Mouse (Mus musculus): ENCODE measurements around the gene Gprc6a. TPM values are rescaled to one million over a fixed set of nuclear protein-coding genes. Genes with fewer than 3 reads are reported as not detected.

Gprc6a gene
- polyA plus RNA-seq, 1 experiment from 2014 or later = 0.07 TPM

DNA sequence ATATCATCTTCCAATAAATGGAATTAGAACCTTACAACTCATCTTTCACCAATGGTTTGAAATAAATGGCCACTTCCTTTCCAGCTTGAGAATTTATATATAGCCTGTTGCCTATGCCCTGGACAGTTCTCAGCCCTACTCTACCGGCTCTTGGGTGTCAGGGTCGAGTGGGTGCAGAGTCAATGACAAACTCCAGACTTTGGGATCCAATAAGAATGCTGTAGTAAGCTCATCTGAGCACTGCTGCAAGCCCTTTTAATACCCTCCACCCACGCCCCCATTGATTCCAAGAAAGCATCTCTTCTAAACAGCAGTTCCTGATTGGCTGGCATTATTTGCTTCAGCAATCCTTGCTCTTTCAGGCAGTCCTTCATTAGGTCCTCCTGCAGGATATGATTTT, 17.8 kb downstream of the Gprc6a start:
- ATAC-seq = no peak
- 54% methylated on average over 3 of the region's 3 CpGs for WGBS

DNA sequence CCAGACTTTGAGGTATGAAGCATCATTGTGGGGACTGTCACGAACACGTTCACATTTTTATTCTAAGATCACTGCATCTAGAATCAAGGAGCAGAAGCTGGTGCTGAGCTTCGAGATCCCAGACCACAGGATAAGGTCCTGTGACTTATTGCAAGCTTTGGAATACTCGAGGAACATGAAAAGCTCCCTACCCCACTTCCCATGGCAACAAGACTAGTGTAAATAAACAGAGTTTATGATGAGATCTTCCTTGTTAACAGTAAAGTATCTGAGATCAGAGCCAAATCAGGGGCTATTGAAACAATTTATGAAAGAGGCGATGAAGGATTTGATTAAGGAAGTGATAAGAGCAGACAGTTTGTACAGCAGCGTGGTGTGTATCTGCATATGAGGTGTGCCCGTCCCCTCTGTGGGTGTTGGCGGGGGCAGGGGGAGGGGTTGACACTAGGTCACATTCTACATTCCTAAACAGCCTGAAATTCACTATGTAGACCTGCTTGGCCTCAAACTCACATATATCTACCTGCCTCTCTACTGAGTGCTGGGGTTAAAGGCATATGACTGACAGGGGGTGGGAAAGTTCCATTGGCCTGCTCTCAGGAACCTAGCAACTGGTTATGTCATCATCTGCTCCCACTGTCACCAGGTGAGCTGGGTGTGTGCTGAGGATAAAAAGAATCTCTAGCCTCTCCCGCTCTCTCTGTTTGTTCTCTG, 19.1 kb downstream of the Gprc6a start:
- Histone ChIP-seq H3K27me3 (replicated peaks; ENCODE audit: control insufficient read depth, insufficient read depth, low read length) (no peaks in the 10 kb centered on the region), H3K9me3 (ENCODE audit: control insufficient read depth) (no peaks in the 10 kb centered on the region), H3K27ac (ENCODE audit: low read depth, low read length) (no peak overlapping the region), H3K4me3 (ENCODE audit: low read depth, low read length) (no peak overlapping the region), H3K9ac (ENCODE audit: low read depth, low read length) (no peak overlapping the region), H3K4me1 (replicated peaks; ENCODE audit: control insufficient read depth, insufficient read depth, low read length) (no peaks in the 10 kb centered on the region), H3K4me2 (replicated peaks; ENCODE audit: low read depth) (0 out of 2 replicates have a peak overlapping the region, but pooled peaks have one; percentile 0), H3K36me3 (ENCODE audit: control insufficient read depth, insufficient read depth) (no peaks in the 10 kb centered on the region)
- TF ChIP-seq CTCF (IDR thresholded peaks at IDR 0.05; ENCODE audit: low read depth) = no peak
- peak; percentile 31; the same call in 1 of the 2 replicates for ATAC-seq
- 38% methylated on average over 9 of the region's 9 CpGs for WGBS

More for the DNA sequence above, 17.8 kb downstream of the Gprc6a start:
- Histone ChIP-seq H3K9me3 (ENCODE audit: control insufficient read depth) (no peaks in the 10 kb centered on the region), H3K4me3 (ENCODE audit: low read depth, low read length) (no peak overlapping the region), H3K4me2 (replicated peaks; ENCODE audit: low read depth) (no peak overlapping the region), H3K36me3 (ENCODE audit: control insufficient read depth, insufficient read depth) (no peaks in the 10 kb centered on the region), H3K9ac (ENCODE audit: low read depth, low read length) (no peak overlapping the region), H3K27ac (ENCODE audit: low read depth, low read length) (no peak overlapping the region), H3K27me3 (replicated peaks; ENCODE audit: control insufficient read depth, insufficient read depth, low read length) (no peaks in the 10 kb centered on the region), H3K4me1 (replicated peaks; ENCODE audit: control insufficient read depth, insufficient read depth, low read length) (no peaks in the 10 kb centered on the region)
- no peak for TF ChIP-seq CTCF (IDR thresholded peaks at IDR 0.05; ENCODE audit: low read depth)

DNA sequence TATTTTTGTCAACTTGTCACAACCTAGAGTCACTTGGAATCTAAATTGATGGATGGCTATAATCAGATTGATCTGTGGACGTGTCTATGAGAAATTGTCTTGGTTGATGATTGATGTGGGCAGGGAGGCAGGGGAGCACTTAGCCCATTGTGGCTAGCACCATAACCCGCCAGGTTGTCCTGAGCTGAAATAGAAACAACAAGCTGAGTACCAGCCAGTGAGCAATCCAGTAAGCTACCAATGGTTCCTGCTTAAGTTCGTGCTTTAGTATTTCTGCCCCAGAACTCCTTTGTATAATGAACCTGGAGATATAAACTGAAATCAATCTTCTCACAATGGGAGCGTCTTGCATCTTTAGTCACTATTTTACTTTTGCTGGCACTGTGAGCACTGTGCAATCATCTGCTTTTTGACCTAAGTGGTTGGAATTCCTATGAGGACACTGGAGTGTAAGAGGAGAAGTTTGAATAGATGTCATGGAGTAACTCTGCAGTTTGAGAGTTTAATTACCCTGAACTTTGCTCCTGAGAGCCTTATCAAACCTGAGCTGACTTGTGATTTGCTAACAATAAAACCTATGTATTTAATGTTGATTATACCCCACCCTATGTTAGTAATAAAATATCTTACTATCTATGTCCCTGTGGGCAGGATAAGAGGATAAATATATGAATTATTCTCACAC, 21.4 kb downstream of the Gprc6a start:
- Histone ChIP-seq H3K9ac (ENCODE audit: low read depth, low read length) (no peak overlapping the region), H3K4me1 (replicated peaks; ENCODE audit: control insufficient read depth, insufficient read depth, low read length) (no peaks in the 10 kb centered on the region), H3K27ac (ENCODE audit: low read depth, low read length) (no peak overlapping the region), H3K9me3 (ENCODE audit: control insufficient read depth) (no peaks in the 10 kb centered on the region), H3K27me3 (replicated peaks; ENCODE audit: control insufficient read depth, insufficient read depth, low read length) (no peaks in the 10 kb centered on the region), H3K4me2 (replicated peaks; ENCODE audit: low read depth) (peak overlapping the region; percentile 27), H3K36me3 (ENCODE audit: control insufficient read depth, insufficient read depth) (no peaks in the 10 kb centered on the region), H3K4me3 (ENCODE audit: low read depth, low read length) (no peak overlapping the region)
- TF ChIP-seq CTCF (IDR thresholded peaks at IDR 0.05; ENCODE audit: low read depth) = no peak
- peak; percentile 76 for ATAC-seq
- WGBS = 22% methylated on average over 4 of the region's 4 CpGs

DNA sequence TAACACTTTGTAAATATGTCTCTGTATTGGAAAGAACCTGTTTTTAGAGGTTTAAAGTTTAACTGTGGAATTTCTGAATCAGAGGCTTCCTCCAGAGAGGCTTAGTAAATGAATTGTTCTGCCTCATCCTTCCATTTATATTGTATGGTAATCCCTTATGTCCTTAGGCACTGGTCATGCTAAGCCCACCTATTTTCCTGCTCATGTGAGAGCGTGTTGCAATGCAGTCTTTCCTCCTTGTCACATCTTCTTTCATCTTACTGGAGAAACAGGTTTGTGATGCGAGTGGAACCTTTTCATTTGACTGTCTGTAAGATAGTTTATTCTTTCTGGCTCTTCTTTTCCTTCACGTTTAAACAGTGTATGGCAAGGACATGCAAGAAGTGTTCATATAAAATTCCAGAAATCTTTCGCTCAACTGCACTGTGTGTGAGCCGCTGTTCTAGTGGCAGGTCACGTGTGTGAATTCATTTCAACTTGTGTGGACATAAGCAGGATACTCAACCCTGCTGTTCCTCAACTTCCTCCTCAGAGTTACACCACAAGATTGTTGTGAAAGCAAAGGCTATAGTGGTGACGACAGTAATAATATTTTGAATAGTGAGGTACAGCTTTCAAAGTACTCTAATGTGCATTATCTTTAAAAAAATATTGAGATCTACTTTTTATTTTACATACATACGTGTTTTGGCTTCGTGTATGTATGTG, 34.2 kb downstream of the Gprc6a start:
- Histone ChIP-seq H3K27ac (ENCODE audit: low read depth, low read length) (no peak overlapping the region), H3K9me3 (ENCODE audit: control insufficient read depth) (no peaks in the 10 kb centered on the region), H3K4me1 (replicated peaks; ENCODE audit: control insufficient read depth, insufficient read depth, low read length) (no peaks in the 10 kb centered on the region), H3K4me3 (ENCODE audit: low read depth, low read length) (no peak overlapping the region), H3K27me3 (replicated peaks; ENCODE audit: control insufficient read depth, insufficient read depth, low read length) (no peaks in the 10 kb centered on the region), H3K36me3 (ENCODE audit: control insufficient read depth, insufficient read depth) (no peaks in the 10 kb centered on the region), H3K4me2 (replicated peaks; ENCODE audit: low read depth) (no peak overlapping the region), H3K9ac (ENCODE audit: low read depth, low read length) (no peak overlapping the region)
- no peak for TF ChIP-seq CTCF (IDR thresholded peaks at IDR 0.05; ENCODE audit: low read depth)
- ATAC-seq = no peak
- WGBS = 73% methylated on average over 9 of the region's 9 CpGs

DNA sequence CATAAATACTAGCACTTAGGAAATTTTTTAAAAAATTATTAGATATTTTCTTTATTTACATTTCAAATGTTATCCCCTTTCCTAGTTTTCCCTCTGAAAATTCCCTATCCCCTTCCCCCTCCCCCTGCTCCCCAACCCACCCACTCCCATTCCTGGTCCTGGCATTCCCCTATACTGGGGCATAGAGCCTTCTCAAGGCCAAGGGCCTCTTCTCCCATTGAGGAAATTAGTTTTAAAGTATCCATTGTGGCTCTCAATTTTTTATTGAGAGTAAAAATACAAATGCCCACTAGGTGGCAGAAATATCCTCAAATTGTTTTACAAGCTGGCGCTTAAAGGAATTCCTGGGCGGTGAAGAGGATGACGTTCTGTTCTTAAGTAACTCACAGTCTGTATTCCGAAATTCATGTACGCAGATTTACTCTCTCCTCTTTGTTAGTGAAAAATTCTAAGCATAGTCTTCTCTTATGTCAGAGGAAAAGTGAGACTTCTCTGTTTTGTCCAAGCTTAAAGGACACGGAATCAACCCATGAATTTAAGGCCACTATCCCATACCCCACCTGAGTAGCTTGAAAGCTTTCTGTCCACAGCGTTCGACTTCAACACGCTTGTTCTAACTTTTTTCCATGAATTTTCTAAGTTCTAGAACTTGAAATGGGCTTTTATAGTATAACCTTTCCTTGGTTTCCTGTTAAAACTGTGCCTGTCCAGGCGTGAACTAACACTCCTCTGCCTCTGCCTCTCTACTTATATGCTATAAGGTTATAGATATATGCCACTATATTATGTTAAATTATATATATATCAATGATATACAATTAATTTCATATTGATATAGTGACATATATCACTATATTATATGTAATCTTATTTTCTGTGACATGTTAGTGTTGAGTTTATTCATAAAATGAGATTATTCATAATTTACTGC, 36.0 kb downstream of the Gprc6a start:
- whole genome bisulfite sequencing = 38% methylated on average over 10 of the region's 10 CpGs
- Histone ChIP-seq H3K4me3 (ENCODE audit: low read depth, low read length) (no peak overlapping the region), H3K4me1 (replicated peaks; ENCODE audit: control insufficient read depth, insufficient read depth, low read length) (no peaks in the 10 kb centered on the region), H3K4me2 (replicated peaks; ENCODE audit: low read depth) (no peak overlapping the region), H3K9ac (ENCODE audit: low read depth, low read length) (no peak overlapping the region), H3K27me3 (replicated peaks; ENCODE audit: control insufficient read depth, insufficient read depth, low read length) (0 out of 2 replicates have a peak, but pooled peaks cover 2% of the 10 kb centered on the region), H3K27ac (ENCODE audit: low read depth, low read length) (no peak overlapping the region), H3K36me3 (ENCODE audit: control insufficient read depth, insufficient read depth) (no peaks in the 10 kb centered on the region), H3K9me3 (ENCODE audit: control insufficient read depth) (no peaks in the 10 kb centered on the region)
- no peak for ATAC-seq
- peak; percentile 65 for TF ChIP-seq CTCF (IDR thresholded peaks at IDR 0.05; ENCODE audit: low read depth)
